Mouse (Mus musculus) 416B (cell line): ENCODE measurements at regions not wholly inside any gene's neighbourhood (a gene's known extent, or its start where the extent isn't known, plus 50 kb on each side); places are given as distances from the start of the nearest gene placed in this dataset.

Source experiments
- DNase-seq: peaks from one replicate; pipeline ENCODE4 v3.0.0; 2011; ENCODE audit warnings: low read depth

GRCm38 (mm10) chr10:46905337-46905736, 1327.7 kb downstream of the Hace1 start:
- DNase-seq, result no peak

GRCm38 (mm10) chr10:46922527-46923200, 1345.0 kb downstream of the Hace1 start:
- DNase-seq, result no peak

- DNase-seq, result no peak
Observed at GRCm38 (mm10) chr10:46934311-46934710, 1356.7 kb downstream of the Hace1 start.

DNA sequence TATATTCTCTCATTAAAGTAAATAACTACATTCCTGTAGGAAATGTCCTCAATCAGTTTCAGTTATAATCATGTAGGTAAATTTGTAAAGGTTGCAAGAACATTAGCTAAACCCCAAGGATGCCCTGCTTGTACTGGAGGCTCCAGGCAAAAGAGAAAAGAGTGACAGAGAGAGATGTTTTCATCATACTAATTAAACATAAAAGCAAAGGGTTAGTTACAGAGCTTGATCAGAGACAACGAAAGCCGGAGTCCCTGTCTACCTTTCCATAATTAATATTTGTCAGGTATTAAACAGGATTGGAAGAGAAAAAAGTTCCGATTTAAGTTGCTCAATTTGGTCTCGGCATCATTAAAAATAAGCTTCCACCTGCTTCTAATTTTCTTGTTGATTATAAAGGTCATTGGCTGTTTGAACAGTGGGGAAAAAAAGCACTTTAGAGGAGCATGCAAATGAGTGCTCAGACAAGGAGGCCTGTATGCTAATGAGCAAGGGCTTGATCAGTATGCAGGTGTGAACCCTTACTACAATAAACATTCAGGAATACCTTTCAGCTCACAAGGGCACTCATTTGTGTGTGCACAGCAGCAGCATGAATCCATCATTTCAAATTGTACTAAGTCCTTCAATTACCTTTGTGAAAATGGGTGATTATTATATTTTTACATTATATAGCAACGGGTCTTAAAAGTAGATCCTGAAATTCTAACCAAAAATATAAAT, 1358.8 kb downstream of the Hace1 start:
- no peak for DNase-seq

DNA sequence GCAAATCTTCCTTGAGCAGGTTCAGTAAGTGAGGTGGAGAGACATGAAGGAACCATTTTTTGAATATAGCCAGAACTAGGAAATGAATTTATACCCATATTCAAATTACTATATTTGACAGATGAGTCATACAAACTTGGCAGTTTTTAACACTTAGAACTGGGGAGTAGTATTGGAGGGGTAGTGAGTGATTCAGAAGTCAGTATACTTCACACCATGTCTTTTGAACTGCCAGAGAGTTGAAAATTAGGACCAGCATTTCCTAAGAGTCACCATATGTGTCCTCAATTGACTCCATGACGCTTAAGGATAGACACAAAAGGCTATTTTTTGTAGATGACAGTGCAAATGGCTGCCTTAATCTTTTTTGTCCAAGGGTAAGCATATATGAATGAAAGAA, 1361.7 kb downstream of the Hace1 start:
- DNase-seq, result peak; percentile 6

DNA sequence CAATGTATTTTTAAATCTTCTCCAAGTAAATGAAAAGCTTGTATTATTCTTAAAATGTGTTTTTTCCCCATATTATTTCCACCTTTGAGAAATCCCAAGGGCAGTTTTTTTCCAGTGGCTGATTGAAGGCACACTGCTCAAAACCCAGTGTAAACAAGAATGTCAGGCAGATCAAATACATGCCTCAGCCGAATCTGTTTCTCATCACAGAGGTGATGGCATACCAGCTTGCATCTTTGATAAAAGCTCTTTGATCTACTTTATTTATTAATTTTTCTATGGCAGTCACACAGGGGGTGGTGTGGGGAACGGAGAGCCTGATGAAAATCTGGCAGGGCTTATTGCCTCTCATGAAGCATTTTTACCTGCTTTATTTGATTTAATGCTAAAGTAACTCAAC, 1362.2 kb downstream of the Hace1 start:
- no peak for DNase-seq

- no peak for DNase-seq
Observed at GRCm38 (mm10) chr10:46952940-46953339, 1375.3 kb downstream of the Hace1 start.

DNA sequence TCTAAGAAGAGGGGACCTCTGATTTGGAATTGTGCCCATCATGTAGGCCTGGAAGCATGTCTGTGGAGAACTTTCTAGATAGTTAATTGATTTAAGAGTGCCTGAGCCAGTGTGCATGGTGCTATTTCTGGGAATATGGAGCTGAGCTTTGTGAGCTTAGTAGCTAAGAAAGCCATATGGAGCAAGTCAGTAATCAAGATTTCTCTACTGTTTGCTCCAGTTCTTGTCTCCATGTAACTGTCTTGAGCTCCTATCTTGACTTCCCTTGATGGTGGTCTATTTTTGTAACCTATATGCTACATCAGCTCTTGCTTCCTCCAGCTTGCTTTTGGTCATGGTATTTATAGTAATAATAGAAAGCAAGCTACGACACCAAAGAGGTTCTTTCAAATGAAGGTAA, 1377.1 kb downstream of the Hace1 start:
- no peak for DNase-seq

DNA sequence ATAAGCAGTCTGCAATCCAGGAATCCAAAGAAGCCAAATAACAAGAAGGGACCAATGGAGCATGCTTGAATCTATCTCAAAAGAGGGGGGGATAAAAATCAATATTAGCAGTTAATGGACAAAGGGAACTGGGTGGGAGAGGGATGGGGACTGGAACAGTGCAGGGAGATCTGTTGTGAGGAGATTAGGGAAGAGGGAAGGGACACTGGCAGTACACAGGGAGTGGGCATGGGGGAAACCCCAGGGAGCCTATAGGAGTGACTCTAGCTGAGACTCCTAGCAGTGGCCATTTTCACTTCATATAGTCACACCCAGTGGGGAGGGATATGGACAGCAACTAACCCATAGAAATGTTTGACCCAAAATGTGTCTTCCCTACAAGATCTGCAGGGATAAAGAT, 1402.8 kb downstream of the Hace1 start:
- DNase-seq, result no peak

DNA sequence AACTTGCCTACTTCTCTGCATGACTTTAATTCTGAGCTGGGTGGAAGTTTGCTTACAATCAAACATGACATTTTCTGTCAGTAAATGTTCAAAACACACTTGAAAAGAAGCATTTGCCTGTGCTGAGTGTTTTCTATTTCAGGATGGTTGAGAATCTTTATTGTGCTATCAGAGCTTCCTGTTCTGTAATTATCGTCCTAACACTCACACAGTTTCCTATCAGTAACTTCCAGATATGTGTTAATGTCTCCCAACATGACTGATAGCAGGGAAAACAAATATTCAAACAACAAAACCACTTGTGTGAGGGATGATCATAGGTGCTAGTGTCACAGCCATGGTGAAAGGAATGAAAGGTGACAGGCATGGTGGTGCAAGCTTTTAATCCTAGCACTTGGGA, 1422.1 kb downstream of the Hace1 start:
- no peak for DNase-seq

- DNase-seq, result no peak
Observed at GRCm38 (mm10) chr10:47028765-47029164, 1451.1 kb downstream of the Hace1 start.

DNA sequence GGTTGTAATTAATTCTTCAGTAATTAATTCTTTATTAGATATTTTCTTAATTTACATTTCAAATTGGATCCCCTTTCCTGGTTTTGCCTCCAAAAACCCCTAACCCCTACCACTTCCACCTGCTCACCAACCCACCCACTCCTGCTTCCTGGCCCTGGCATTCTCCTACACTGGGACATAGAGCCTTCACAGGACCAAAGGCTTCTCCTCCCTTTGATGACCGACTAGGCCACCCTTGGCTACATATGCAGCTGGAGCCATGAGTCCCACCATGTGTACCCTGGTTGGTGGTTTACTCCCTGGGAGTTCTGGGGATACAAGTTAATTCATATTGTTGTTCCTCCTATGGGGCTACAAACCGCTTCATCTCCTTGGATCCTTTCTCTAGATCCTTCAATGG, 1477.0 kb downstream of the Hace1 start:
- no peak for DNase-seq

DNA sequence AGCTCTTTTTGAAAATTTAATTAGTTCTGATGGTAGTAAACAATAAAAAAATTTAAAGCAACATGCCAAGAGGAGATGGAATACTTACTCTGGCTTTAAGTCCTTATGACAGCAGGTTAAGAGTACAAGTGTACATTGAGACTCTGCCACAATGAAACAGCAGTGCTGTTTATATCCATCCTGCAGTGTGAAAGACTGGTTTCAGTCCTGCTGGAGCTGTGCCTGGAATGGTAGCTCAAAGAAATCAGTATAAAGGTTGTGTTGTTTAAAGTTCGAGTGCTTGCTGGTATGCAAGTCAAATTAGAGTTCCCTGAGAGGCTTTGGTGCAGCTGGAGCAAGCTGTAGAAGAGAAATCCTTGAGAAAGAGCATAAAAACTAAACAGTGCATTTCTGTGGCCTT, 1524.9 kb downstream of the Hace1 start:
- DNase-seq, result no peak
